Mouse (Mus musculus) MEL (cell line): ENCODE data around the gene Exoc4.

Source experiments
- CTCF ChIP-seq, 3 experiments: IDR thresholded peaks in 2 of 3; conservative IDR thresholded peaks in 1 of 3; 2 replicates each; pipeline ENCODE4 v1.5.1; 2011 to 2012; ENCODE audit warnings: low read length in 3 of 3, low read depth in 2 of 3, mild to moderate bottlenecking in 2 of 3, improper control_type of control experiment in 1 of 3, inconsistent platforms in 1 of 3, mixed read lengths in 1 of 3, moderate library complexity in 1 of 3; ENCODE audit not compliant: control insufficient read depth in 1 of 3, insufficient read depth in 1 of 3, poor library complexity in 1 of 3, severe bottlenecking in 1 of 3
- EP300 ChIP-seq, 2 experiments: IDR thresholded peaks; 2 replicates each; pipeline ENCODE4 v1.6.1; 2011; ENCODE audit warnings: improper control_type of control experiment in 2 of 2, low read length in 2 of 2, low read depth in 1 of 2, mild to moderate bottlenecking in 1 of 2
- MAX ChIP-seq: IDR thresholded peaks from 2 replicates; pipeline ENCODE4 v1.6.1; 2011; ENCODE audit warnings: low read length, improper control_type of control experiment
- POLR2A ChIP-seq, 2 experiments: IDR thresholded peaks; 2 replicates each; pipeline ENCODE4 v1.6.1; 2011 to 2012; ENCODE audit warnings: low read length in 2 of 2, mild to moderate bottlenecking in 2 of 2, control low read depth in 1 of 2, improper control_type of control experiment in 1 of 2, low read depth in 1 of 2, moderate library complexity in 1 of 2; ENCODE audit not compliant: control insufficient read depth in 1 of 2, insufficient read depth in 1 of 2, poor library complexity in 1 of 2
- TCF12 ChIP-seq: IDR thresholded peaks from 2 replicates; pipeline ENCODE4 v1.6.1; 2014; ENCODE audit warnings: low read depth, mild to moderate bottlenecking, inconsistent platforms, low read length, improper control_type of control experiment, moderate library complexity
- USF1 ChIP-seq: IDR thresholded peaks from 2 replicates; pipeline ENCODE4 v1.6.1; 2014; ENCODE audit warnings: low read depth, mild to moderate bottlenecking, inconsistent platforms, low read length, improper control_type of control experiment, moderate library complexity
- USF2 ChIP-seq, 2 experiments: IDR thresholded peaks; 2 replicates each; pipeline ENCODE4 v1.6.1; 2011 to 2012; ENCODE audit warnings: improper control_type of control experiment in 2 of 2, low read length in 2 of 2, borderline replicate concordance in 1 of 2, inconsistent platforms in 1 of 2, low read depth in 1 of 2, mild to moderate bottlenecking in 1 of 2; ENCODE audit not compliant: insufficient read depth in 1 of 2
- ZKSCAN1 ChIP-seq: IDR thresholded peaks from 2 replicates; pipeline ENCODE4 v1.6.1; 2012; ENCODE audit warnings: low read depth, mild to moderate bottlenecking, inconsistent platforms, low read length, improper control_type of control experiment, moderate library complexity

GRCm38 (mm10) chr6:33890926-33891325 is 642.0 kb downstream of the Exoc4 start:
- no peak for TF ChIP-seq POLR2A (IDR thresholded peaks at IDR 0.05; ENCODE audit: control insufficient read depth in 1 of 2, insufficient read depth in 1 of 2, low read depth in 1 of 2, low read length in 2 of 2, poor library complexity in 1 of 2)
- TF ChIP-seq MAX, result no peak
- TF ChIP-seq TCF12, result no peak
- TF ChIP-seq USF2 (IDR thresholded peaks at IDR 0.05; ENCODE audit: borderline replicate concordance in 1 of 2, insufficient read depth in 1 of 2, low read depth in 1 of 2, low read length in 2 of 2), result no peak
- TF ChIP-seq ZKSCAN1, result no peak
- TF ChIP-seq CTCF (IDR thresholded peaks at IDR 0.05 in 2 of 3, conservative IDR thresholded peaks at IDR 0.05 in 1 of 3; ENCODE audit: control insufficient read depth in 1 of 3, insufficient read depth in 1 of 3, low read depth in 2 of 3, low read length in 3 of 3, poor library complexity in 1 of 3, severe bottlenecking in 1 of 3), result no peak
- TF ChIP-seq USF1, result no peak
- no peak for TF ChIP-seq EP300 (IDR thresholded peaks at IDR 0.05; ENCODE audit: low read depth in 1 of 2, low read length in 2 of 2)
